In the genomic region with DNA sequence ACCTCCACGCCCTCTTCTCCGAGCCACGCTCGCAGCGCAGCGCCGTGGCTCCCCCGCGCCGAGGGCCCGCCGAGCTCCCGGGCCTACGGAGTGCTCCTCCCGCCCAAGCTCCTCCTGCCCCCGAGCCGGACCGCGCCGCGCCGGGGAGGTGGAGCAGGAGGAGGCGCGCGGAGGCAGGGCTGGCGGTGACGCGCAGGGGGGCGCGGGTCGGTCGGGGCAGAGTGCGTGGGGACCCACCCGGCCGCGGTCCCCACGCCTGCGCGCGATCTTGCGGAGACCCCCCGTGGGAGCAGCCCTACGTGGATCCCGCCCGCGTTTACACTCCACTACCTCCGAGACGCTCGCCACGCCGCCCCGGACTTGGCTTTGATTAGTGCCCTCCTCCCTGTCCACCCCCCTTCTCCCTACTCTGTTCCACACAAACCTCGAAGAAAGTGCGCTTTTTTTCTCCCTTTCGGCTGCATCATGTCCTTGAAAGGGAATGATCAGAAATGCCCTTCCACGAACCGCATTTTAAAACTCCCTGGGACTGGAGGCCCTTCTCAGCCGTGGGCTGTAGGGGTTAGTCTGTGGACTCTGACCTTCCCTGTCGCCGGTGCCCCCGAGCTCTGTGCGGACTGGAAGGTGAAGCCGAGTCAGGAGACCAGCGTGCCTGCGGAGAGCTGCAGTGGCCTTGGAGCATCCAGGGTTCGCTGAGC, we compare ENCODE assay signal across 8 mouse cellular contexts. TPM values are rescaled to one million over a fixed set of nuclear protein-coding genes. Genes with fewer than 3 reads are reported as not detected.
A peak's percentile ranks its signal among the peaks of the same experiment; 100 is the strongest.
DNase-seq lines count a peak whose midpoint lies in the region; ATAC-seq lines count a peak whose summit lies in the region.

Steap2 (minus strand) TSS at position 623 of the 698 bp plus-strand sequence.

- no peaks in the 10 kb centered on the region for H3K27me3 ChIP-seq in forebrain, embryonic 15.5 days

- H3K9ac ChIP-seq in forebrain, embryonic 15.5 days (replicated peaks) = peak within 1 kb of the TSS; percentile 82

- under 1% methylated on average over 65 of the region's 66 CpGs for WGBS in forebrain, embryonic 15.5 days

- H3K4me3 ChIP-seq in forebrain, embryonic 15.5 days = peak within 1 kb of the TSS; percentile 66

- peak; percentile 89 for DNase-seq in Muller cell, postnatal 12 days (ENCODE audit: inconsistent ontology term)
- peak; percentile 47 for DNase-seq in cerebellum, adult 11 months
- peak; percentile 57 to 67 for DNase-seq in heart, postnatal 14 days
- DNase-seq in layer of hippocampus, postnatal 14 days (ENCODE audit: low spot score in 2 of 2) = peak; percentile 8 to 11
- peak; percentile 47 for DNase-seq in lung, postnatal 14 days
- DNase-seq in right cerebral cortex, adult 2 months (ENCODE audit: low spot score in 2 of 2) = peak; percentile 18 to 21
- DNase-seq in spleen, postnatal 14 days (ENCODE audit: low spot score in 2 of 2) = no peak

- intact Hi-C loops in heart, postnatal 14 days (cut with DNase I) = no loop called here

- peaks cover 6% of the 10 kb centered on the region; the same call in 1 of the 2 replicates for H3K4me1 ChIP-seq in forebrain, embryonic 15.5 days

- no peaks in the 10 kb centered on the region for H3K9me3 ChIP-seq in forebrain, embryonic 15.5 days

- H3K27ac ChIP-seq in forebrain, embryonic 15.5 days (replicated peaks) = no peak within 1 kb of the TSS

- peak within 1 kb of the TSS; percentile 91 for H3K4me2 ChIP-seq in forebrain, embryonic 15.5 days (replicated peaks)

- ATAC-seq in forebrain, embryonic 15.5 days (replicated peaks) = peak; percentile 94

- no peaks in the 10 kb centered on the region for H3K36me3 ChIP-seq in forebrain, embryonic 15.5 days

RNA-seq across cellular contexts. Expression of gene Steap2, which starts in this region (rescaled TPM):
- 5.0 and 5.2 TPM in 2 replicates for polyA plus RNA-seq in forebrain, embryonic 15.5 days (2015; fragmentation: Nextera tagmentation; extraction: Ambion mirVana)
- 1 to 10 TPM; 1.0 to 1.1 TPM for total RNA-seq in heart, postnatal 14 days (2021)
- total RNA-seq in layer of hippocampus, postnatal 14 days (2021) = 10 to 100 TPM in 1 of 2 experiments, 1 to 10 TPM in 1; 8.2 to 12.2 TPM

Comparison
In these comparisons a context has a peak if more than half of its experiments do, and no peak if none do; other contexts are left out.
1. RNA of gene Steap2 (total RNA-seq): 8.2 to 12.2 TPM in layer of hippocampus, postnatal 14 days; 1.0 to 1.1 TPM in heart, postnatal 14 days; every median in the first group is over 4 times any median in the second.
2. DNase-seq: peak in Muller cell, postnatal 12 days (single experiment), cerebellum, adult 11 months (single experiment), heart, postnatal 14 days (2 of 2), layer of hippocampus, postnatal 14 days (2 of 2), lung, postnatal 14 days (single experiment) and right cerebral cortex, adult 2 months (2 of 2); none in spleen, postnatal 14 days (0 of 2).